Mouse (Mus musculus) spleen, adult 2 months (tissue): Measurements from ENCODE around the gene Pdk2. TPM values are rescaled to one million over a fixed set of nuclear protein-coding genes. Genes with fewer than 3 reads are reported as not detected.

Source experiments
- DNase-seq, 2 experiments: peaks; one replicate each; pipeline versions ENCODE4 v3.0.0 to v3.0.0-alpha.2; 2012 to 2021; ENCODE audit warnings: low spot score in 2 of 2, low read depth in 1 of 2
- H3K27ac ChIP-seq: fragments of 200-500 bp; 2 replicates; pipeline ENCODE4 v1.5.1; 2012; ENCODE audit warnings: low read length, inconsistent platforms; ENCODE audit not compliant: insufficient read depth
- H3K27me3 ChIP-seq: fragments of 200-500 bp; 2 replicates; pipeline ENCODE4 v1.6.1; 2012; ENCODE audit warnings: mild to moderate bottlenecking, moderate library complexity, low read length, inconsistent platforms; ENCODE audit not compliant: control insufficient read depth, insufficient read depth
- H3K36me3 ChIP-seq: fragments of 200-500 bp; 2 replicates; pipeline ENCODE4 v1.6.1; 2012; ENCODE audit warnings: mild to moderate bottlenecking, low read length, inconsistent platforms; ENCODE audit not compliant: control insufficient read depth, insufficient read depth
- H3K4me1 ChIP-seq: fragments of 200-500 bp; 2 replicates; pipeline ENCODE4 v1.6.1; 2011; ENCODE audit warnings: inconsistent platforms; ENCODE audit not compliant: control insufficient read depth, insufficient read depth, insufficient read length
- H3K4me3 ChIP-seq: fragments of 200-500 bp; 2 replicates; pipeline ENCODE4 v1.5.1; 2011; ENCODE audit warnings: mild to moderate bottlenecking, inconsistent platforms; ENCODE audit not compliant: insufficient read depth, insufficient read length; ENCODE audit errors: extremely low read depth
- CTCF ChIP-seq: fragments of 200-500 bp; IDR thresholded peaks from 2 replicates; pipeline ENCODE4 v1.5.1; 2011; ENCODE audit warnings: mild to moderate bottlenecking, inconsistent platforms; ENCODE audit not compliant: insufficient read depth, insufficient read length, insufficient replicate concordance; ENCODE audit errors: extremely low read depth
- POLR2A ChIP-seq: fragments of 200-500 bp; IDR thresholded peaks from 2 replicates; pipeline ENCODE4 v1.6.1; 2011; ENCODE audit warnings: low read depth, low read length, inconsistent platforms
- WGBS: fragments of 180-500 bp; shearing (Covaris S2); methylation state at CpG from one replicate; pipeline ENCODE4 v1.1.7; 2018; 5-methylcytosine and 5-hydroxymethylcytosine counted together
- polyA plus RNA-seq: library from polyadenylated mRNA; depleted of rRNA; stranded (reverse); fragments of >200 nt; gene quantifications from 2 replicates; pipeline ENCODE4 v1.2.3, GENCODE M21; 2012

Pdk2 gene
- polyA plus RNA-seq, 1 experiment = 13.8 TPM

GRCm38 (mm10) chr11:94988780-94989561, 52.2 kb downstream of the Pdk2 start:
- no peak for TF ChIP-seq CTCF
- TF ChIP-seq POLR2A = no peak
- no peaks in the 10 kb centered on the region for H3K36me3 ChIP-seq
- H3K27ac ChIP-seq = peak overlapping the region; percentile 87
- peaks cover 10% of the 10 kb centered on the region for H3K4me1 ChIP-seq
- DNase-seq = no peak
- 36% methylated on average over 10 of the region's 10 CpGs for WGBS
- H3K4me3 ChIP-seq = peak overlapping the region; percentile 83
- H3K27me3 ChIP-seq = no peaks in the 10 kb centered on the region

GRCm38 (mm10) chr11:94987851-94988250, 53.3 kb downstream of the Pdk2 start:
- H3K4me1 ChIP-seq = no peaks in the 10 kb centered on the region; the same call in none of the 2 replicates
- H3K36me3 ChIP-seq = no peaks in the 10 kb centered on the region
- DNase-seq = no peak
- WGBS = 74% methylated on average over 8 of the region's 8 CpGs
- no peak for TF ChIP-seq CTCF
- TF ChIP-seq POLR2A = no peak
- no peak overlapping the region for H3K4me3 ChIP-seq
- no peak overlapping the region for H3K27ac ChIP-seq
- no peaks in the 10 kb centered on the region for H3K27me3 ChIP-seq

GRCm38 (mm10) chr11:94987341-94987740, 53.8 kb downstream of the Pdk2 start:
- Histone ChIP-seq H3K4me3 (no peak overlapping the region), H3K4me1 (no peaks in the 10 kb centered on the region; the same call in none of the 2 replicates), H3K27me3 (no peaks in the 10 kb centered on the region), H3K36me3 (no peaks in the 10 kb centered on the region), H3K27ac (no peak overlapping the region)
- no peak for DNase-seq
- 70% methylated on average over 6 of the region's 6 CpGs for WGBS
- TF ChIP-seq POLR2A (no peak), CTCF (no peak)

- WGBS = 60% methylated on average over 2 of the region's 2 CpGs
- no peaks in the 10 kb centered on the region for H3K27me3 ChIP-seq
- no peak overlapping the region for H3K27ac ChIP-seq
- DNase-seq = no peak
- no peaks in the 10 kb centered on the region; the same call in 1 of the 2 replicates for H3K4me1 ChIP-seq
- no peaks in the 10 kb centered on the region for H3K36me3 ChIP-seq
- no peak overlapping the region for H3K4me3 ChIP-seq
- TF ChIP-seq CTCF (no peak), POLR2A (no peak)
Measured at GRCm38 (mm10) chr11:94986435-94986834, 54.7 kb downstream of the Pdk2 start.

- no peak overlapping the region for H3K27ac ChIP-seq
- H3K4me1 ChIP-seq = no peaks in the 10 kb centered on the region; the same call in 1 of the 2 replicates
- no peak overlapping the region for H3K4me3 ChIP-seq
- no peak for DNase-seq
- 67% methylated on average over 5 of the region's 5 CpGs for WGBS
- H3K27me3 ChIP-seq = no peaks in the 10 kb centered on the region
- TF ChIP-seq POLR2A = no peak
- no peak for TF ChIP-seq CTCF
- H3K36me3 ChIP-seq = no peaks in the 10 kb centered on the region
Measured at GRCm38 (mm10) chr11:94985822-94986221, 55.3 kb downstream of the Pdk2 start.

GRCm38 (mm10) chr11:94985140-94985539, 56.0 kb downstream of the Pdk2 start:
- DNase-seq = no peak
- Histone ChIP-seq H3K4me3 (no peak overlapping the region), H3K4me1 (no peaks in the 10 kb centered on the region; the same call in 1 of the 2 replicates), H3K27me3 (no peaks in the 10 kb centered on the region), H3K27ac (no peak overlapping the region), H3K36me3 (no peaks in the 10 kb centered on the region)
- TF ChIP-seq CTCF (no peak), POLR2A (no peak)
- whole genome bisulfite sequencing = 66% methylated on average over 1 of the region's 1 CpGs
